Mouse (Mus musculus): ENCODE measurements around the gene Gm26602. TPM values are rescaled to one million over a fixed set of nuclear protein-coding genes. Genes with fewer than 3 reads are reported as not detected.

The Gm26602 gene
- polyA plus RNA-seq, 1 experiment from 2014 or later, result 2.0 TPM

- H3K9me3 ChIP-seq (replicated peaks), result no peaks in the 10 kb centered on the region
- no peak overlapping the region for H3K27ac ChIP-seq (replicated peaks)
- no peak for DNase-seq (ENCODE audit: low spot score)
- H3K4me1 ChIP-seq, result peaks cover 57% of the 10 kb centered on the region
- no peak overlapping the region for H3K4me3 ChIP-seq
- H3K36me3 ChIP-seq, result peaks cover 32% of the 10 kb centered on the region
- WGBS, result 64% methylated on average over 20 of the region's 20 CpGs
- H3K27me3 ChIP-seq (ENCODE audit: low read depth, poor library complexity, severe bottlenecking), result peaks cover 6% of the 10 kb centered on the region
These were observed 1.8 kb downstream of the Gm26602 start for GRCm38 (mm10) chr10:79912412-79912811.

GRCm38 (mm10) chr10:79914131-79914947, 3.7 kb downstream of the Gm26602 start:
- Histone ChIP-seq H3K27me3 (ENCODE audit: low read depth, poor library complexity, severe bottlenecking) (peaks cover 25% of the 10 kb centered on the region), H3K9me3 (replicated peaks) (no peaks in the 10 kb centered on the region), H3K27ac (replicated peaks) (no peak overlapping the region), H3K4me3 (peak overlapping the region; percentile 20; the same call in 1 of the 2 replicates), H3K4me1 (peaks cover 62% of the 10 kb centered on the region), H3K36me3 (peaks cover 31% of the 10 kb centered on the region)
- WGBS, result 65% methylated on average over 11 of the region's 11 CpGs
- DNase-seq (ENCODE audit: low spot score), result no peak

- Histone ChIP-seq H3K27me3 (ENCODE audit: low read depth, poor library complexity, severe bottlenecking) (peaks cover 33% of the 10 kb centered on the region), H3K9me3 (replicated peaks) (no peaks in the 10 kb centered on the region), H3K4me3 (peak overlapping the region; percentile 76; the same call in 1 of the 2 replicates), H3K4me1 (peaks cover 62% of the 10 kb centered on the region), H3K36me3 (peaks cover 31% of the 10 kb centered on the region), H3K27ac (replicated peaks) (no peak overlapping the region)
- no peak for DNase-seq (ENCODE audit: low spot score)
- WGBS, result 74% methylated on average over 7 of the region's 7 CpGs
These were observed 4.4 kb downstream of the Gm26602 start for GRCm38 (mm10) chr10:79914948-79915596.

- H3K36me3 ChIP-seq, result peaks cover 23% of the 10 kb centered on the region
- WGBS, result 8% methylated on average over 8 of the region's 8 CpGs
- H3K4me3 ChIP-seq, result peak overlapping the region; percentile 76
- peaks cover 72% of the 10 kb centered on the region for H3K4me1 ChIP-seq
- DNase-seq (ENCODE audit: low spot score), result no peak
- H3K27ac ChIP-seq (replicated peaks), result peak overlapping the region; percentile 93
- peaks cover 43% of the 10 kb centered on the region for H3K27me3 ChIP-seq (ENCODE audit: low read depth, poor library complexity, severe bottlenecking)
- H3K9me3 ChIP-seq (replicated peaks), result no peaks in the 10 kb centered on the region
These were observed 5.4 kb downstream of the Gm26602 start for GRCm38 (mm10) chr10:79916081-79916480.

DNA sequence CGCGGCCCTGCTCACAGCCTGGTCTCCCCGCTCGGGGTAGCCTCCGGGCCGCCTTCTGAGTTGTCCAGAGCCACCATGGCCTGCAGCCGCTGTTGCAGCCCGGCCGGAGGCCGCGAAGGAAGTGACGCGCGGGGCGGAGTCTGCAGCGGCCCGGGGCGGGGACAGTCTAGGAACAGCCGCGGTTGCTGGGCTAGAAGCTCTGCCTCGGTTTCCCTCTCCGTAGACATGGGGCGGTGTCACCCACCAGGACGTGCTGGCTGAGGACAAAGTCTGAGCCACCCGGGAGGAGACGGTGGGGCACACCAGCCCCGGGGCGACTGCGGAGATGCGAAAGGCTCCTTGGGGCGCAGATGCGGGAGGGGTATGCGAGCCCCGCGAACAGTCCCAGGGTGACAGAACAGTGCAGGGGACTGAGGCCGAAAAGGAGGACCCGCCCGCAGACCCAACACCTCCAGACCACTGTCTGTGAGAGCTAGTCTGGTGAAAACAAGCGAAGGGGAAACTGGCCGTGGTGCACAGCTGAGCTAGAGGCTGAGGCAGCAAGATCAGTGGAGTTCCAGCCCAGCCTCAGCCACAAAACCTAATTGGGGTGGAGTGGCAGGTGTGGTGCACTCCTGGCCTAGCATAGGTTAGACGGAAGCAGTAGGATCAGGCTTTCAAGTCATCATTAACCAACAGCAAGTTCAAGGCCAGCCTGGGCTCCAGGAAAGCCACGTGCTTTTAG, 6.3 kb downstream of the Gm26602 start, which contains the start of gene Kiss1r:
Gene Kiss1r (plus strand): TSS at position 164 of the 724 bp plus-strand sequence.
- peaks cover 80% of the 10 kb centered on the region for H3K4me1 ChIP-seq
- peak within 1 kb of the TSS; percentile 76 for H3K4me3 ChIP-seq
- H3K27ac ChIP-seq (replicated peaks), result peak within 1 kb of the TSS; percentile 93
- DNase-seq (ENCODE audit: low spot score), result peak; percentile 88
- H3K9me3 ChIP-seq (replicated peaks), result no peaks in the 10 kb centered on the region
- H3K27me3 ChIP-seq (ENCODE audit: low read depth, poor library complexity, severe bottlenecking), result peaks cover 52% of the 10 kb centered on the region
- peaks cover 14% of the 10 kb centered on the region for H3K36me3 ChIP-seq
- 3% methylated on average over 42 of the region's 42 CpGs for WGBS

GRCm38 (mm10) chr10:79917532-79918100, 7.0 kb downstream of the Gm26602 start:
- Histone ChIP-seq H3K4me3 (peak overlapping the region; percentile 76), H3K9me3 (replicated peaks) (no peaks in the 10 kb centered on the region), H3K36me3 (peaks cover 8% of the 10 kb centered on the region), H3K27ac (replicated peaks) (0 out of 2 replicates have a peak overlapping the region, but pooled peaks have one; percentile 93), H3K4me1 (peaks cover 80% of the 10 kb centered on the region), H3K27me3 (ENCODE audit: low read depth, poor library complexity, severe bottlenecking) (peaks cover 58% of the 10 kb centered on the region)
- WGBS, result 67% methylated on average over 5 of the region's 5 CpGs
- DNase-seq (ENCODE audit: low spot score), result no peak

GRCm38 (mm10) chr10:79918231-79919078, 7.8 kb downstream of the Gm26602 start:
- Histone ChIP-seq H3K4me1 (peaks cover 81% of the 10 kb centered on the region), H3K36me3 (0 out of 2 replicates have a peak, but pooled peaks cover under 1% of the 10 kb centered on the region), H3K27me3 (ENCODE audit: low read depth, poor library complexity, severe bottlenecking) (peaks cover 66% of the 10 kb centered on the region), H3K9me3 (replicated peaks) (no peaks in the 10 kb centered on the region), H3K27ac (replicated peaks) (no peak overlapping the region), H3K4me3 (peak overlapping the region; percentile 76)
- peak; percentile 39 for DNase-seq (ENCODE audit: low spot score)
- 4% methylated on average over 35 of the region's 35 CpGs for WGBS

- H3K36me3 ChIP-seq, result no peaks in the 10 kb centered on the region
- peak overlapping the region; percentile 76 for H3K4me3 ChIP-seq
- H3K4me1 ChIP-seq, result peaks cover 77% of the 10 kb centered on the region
- no peak overlapping the region for H3K27ac ChIP-seq (replicated peaks)
- WGBS, result 2% methylated on average over 21 of the region's 21 CpGs
- peaks cover 75% of the 10 kb centered on the region for H3K27me3 ChIP-seq (ENCODE audit: low read depth, poor library complexity, severe bottlenecking)
- no peak for DNase-seq (ENCODE audit: low spot score)
- no peaks in the 10 kb centered on the region for H3K9me3 ChIP-seq (replicated peaks)
These were observed 8.7 kb downstream of the Gm26602 start for GRCm38 (mm10) chr10:79919251-79919849.

DNA sequence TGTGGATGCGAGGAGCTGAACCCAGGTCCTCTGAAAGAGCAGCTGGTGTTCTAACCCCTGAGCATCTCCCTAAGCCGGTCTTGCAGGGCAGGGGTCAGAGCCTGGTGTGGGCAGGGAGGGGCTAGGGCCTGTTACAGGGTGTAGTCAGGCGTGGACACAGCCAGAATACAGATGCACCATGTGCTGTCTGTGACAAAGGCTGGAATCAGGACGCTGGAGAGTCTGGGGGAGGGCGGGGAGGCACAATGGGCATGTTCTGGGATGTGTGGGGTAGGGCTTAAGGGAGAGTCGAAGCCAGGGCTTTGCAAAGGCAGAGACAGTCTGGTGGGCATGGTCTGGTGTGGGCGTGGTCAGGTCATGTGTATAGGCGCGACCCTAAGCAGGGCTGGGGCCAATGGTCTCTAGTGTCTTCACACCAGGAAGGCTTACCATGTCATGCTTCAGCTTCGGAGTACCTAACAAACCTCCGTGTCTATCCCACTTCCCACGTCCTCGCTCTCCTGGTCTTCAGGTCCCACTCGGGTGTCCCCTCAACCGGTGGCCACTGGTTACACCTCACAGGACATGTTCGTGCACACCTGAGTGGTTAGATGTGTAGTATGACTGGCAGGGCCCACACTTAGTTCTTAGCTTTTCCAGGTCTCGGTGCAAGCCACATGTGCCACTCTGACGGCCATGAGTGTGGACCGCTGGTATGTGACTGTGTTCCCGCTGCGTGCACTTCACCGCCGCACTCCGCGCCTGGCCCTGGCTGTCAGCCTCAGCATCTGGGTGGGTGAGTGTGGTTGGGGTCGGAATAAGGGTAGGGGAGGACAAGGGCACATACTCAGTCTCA, 9.6 kb downstream of the Gm26602 start:
- DNase-seq (ENCODE audit: low spot score), result peak; percentile 57
- Histone ChIP-seq H3K27ac (replicated peaks) (no peak overlapping the region; the same call in 1 of the 2 replicates), H3K9me3 (replicated peaks) (no peaks in the 10 kb centered on the region), H3K27me3 (ENCODE audit: low read depth, poor library complexity, severe bottlenecking) (peaks cover 75% of the 10 kb centered on the region), H3K4me3 (peak overlapping the region; percentile 76), H3K36me3 (no peaks in the 10 kb centered on the region), H3K4me1 (peaks cover 71% of the 10 kb centered on the region)
- WGBS, result 15% methylated on average over 26 of the region's 26 CpGs

DNA sequence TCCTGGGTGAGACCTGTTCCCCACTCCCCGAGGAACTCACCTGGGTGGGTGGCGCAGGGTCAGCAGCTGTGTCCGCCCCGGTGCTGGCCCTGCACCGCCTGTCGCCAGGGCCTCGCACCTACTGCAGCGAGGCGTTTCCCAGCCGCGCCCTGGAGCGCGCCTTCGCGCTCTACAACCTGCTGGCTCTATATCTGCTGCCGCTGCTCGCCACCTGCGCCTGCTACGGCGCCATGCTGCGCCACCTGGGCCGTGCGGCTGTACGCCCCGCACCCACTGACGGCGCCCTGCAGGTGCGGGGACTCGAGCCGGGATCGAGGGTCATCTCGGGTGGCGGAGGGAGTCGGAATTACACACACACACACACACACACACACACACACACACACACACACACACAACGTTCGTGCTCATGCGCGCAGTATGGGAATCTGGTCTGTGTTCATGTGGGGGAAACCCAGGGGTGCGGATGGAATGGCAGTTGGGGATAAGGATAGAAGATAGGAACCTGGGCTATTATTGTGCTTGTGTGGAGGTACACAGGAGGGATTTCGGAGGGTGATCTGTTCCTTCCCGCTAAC, 10.4 kb downstream of the Gm26602 start, which contains the start of gene R3hdm4:
Gene R3hdm4 (minus strand): TSS at position 251 of the 578 bp plus-strand sequence.
- peaks cover 71% of the 10 kb centered on the region for H3K4me1 ChIP-seq
- 4% methylated on average over 41 of the region's 41 CpGs for WGBS

More for the DNA sequence above, 10.4 kb downstream of the Gm26602 start, which contains the start of gene R3hdm4:
- Histone ChIP-seq H3K4me3 (peak within 1 kb of the TSS; percentile 76), H3K27me3 (ENCODE audit: low read depth, poor library complexity, severe bottlenecking) (peaks cover 77% of the 10 kb centered on the region), H3K36me3 (no peaks in the 10 kb centered on the region), H3K9me3 (replicated peaks) (no peaks in the 10 kb centered on the region), H3K27ac (replicated peaks) (no peak within 1 kb of the TSS; the same call in 1 of the 2 replicates)
- no peak for DNase-seq (ENCODE audit: low spot score)
